Mouse (Mus musculus) MEL (cell line): ENCODE measurements around the gene Cyp2j8. TPM values are rescaled to one million over a fixed set of nuclear protein-coding genes. Genes with fewer than 3 reads are reported as not detected.

Source experiments
- DNase-seq: peaks from one replicate; pipeline ENCODE4 v3.0.0; 2011; ENCODE audit warnings: low read depth, low spot score
- H3K27ac ChIP-seq: 2 replicates; pipeline ENCODE4 v1.5.1; 2012; ENCODE audit warnings: low read depth, mild to moderate bottlenecking, control low read depth, low read length, moderate library complexity; ENCODE audit not compliant: control insufficient read depth
- H3K27me3 ChIP-seq, 2 experiments: fragments of 150-350 bp in 1 of 2; sonication (generic) in 1 of 2; 2 replicates each; pipeline ENCODE4 v1.6.1; 2012; ENCODE audit warnings: low read length in 2 of 2, mild to moderate bottlenecking in 2 of 2, improper control_type of control experiment in 1 of 2, moderate library complexity in 1 of 2; ENCODE audit not compliant: insufficient read depth in 2 of 2, control insufficient read depth in 1 of 2
- H3K36me3 ChIP-seq, 2 experiments: 2 replicates each; pipeline ENCODE4 v1.6.1; 2012 to 2014; ENCODE audit warnings: low read length in 2 of 2, improper control_type of control experiment in 1 of 2, inconsistent platforms in 1 of 2, mild to moderate bottlenecking in 1 of 2; ENCODE audit not compliant: insufficient read depth in 2 of 2, control insufficient read depth in 1 of 2
- H3K4me1 ChIP-seq, 2 experiments: fragments of 150-350 bp in 1 of 2; sonication (generic) in 1 of 2; 2 replicates each; pipeline ENCODE4 v1.6.1; 2012; ENCODE audit warnings: low read length in 2 of 2, improper control_type of control experiment in 1 of 2, mild to moderate bottlenecking in 1 of 2; ENCODE audit not compliant: insufficient read depth in 2 of 2, control insufficient read depth in 1 of 2
- H3K4me3 ChIP-seq, 2 experiments: fragments of 150-350 bp in 1 of 2; sonication (generic) in 1 of 2; 2 replicates each; pipeline ENCODE4 v1.5.1; 2012; ENCODE audit warnings: low read depth in 2 of 2, low read length in 2 of 2, mild to moderate bottlenecking in 2 of 2, moderate library complexity in 2 of 2, control low read depth in 1 of 2, improper control_type of control experiment in 1 of 2; ENCODE audit not compliant: control insufficient read depth in 1 of 2, insufficient read depth in 1 of 2
- H3K79me2 ChIP-seq: 2 replicates; pipeline ENCODE4 v1.6.1; 2012; ENCODE audit warnings: mild to moderate bottlenecking, low read length, moderate library complexity; ENCODE audit not compliant: control insufficient read depth, poor library complexity, insufficient read depth
- H3K9ac ChIP-seq: 2 replicates; pipeline ENCODE4 v1.6.1; 2012; ENCODE audit warnings: low read depth, mild to moderate bottlenecking, control low read depth, low read length, moderate library complexity; ENCODE audit not compliant: control insufficient read depth, poor library complexity, severe bottlenecking
- H3K9me3 ChIP-seq: fragments of 150-350 bp; sonication (generic); replicated peaks from 2 replicates; pipeline ENCODE4 v1.6.1; 2012; ENCODE audit warnings: mild to moderate bottlenecking, low read length, improper control_type of control experiment, moderate library complexity; ENCODE audit not compliant: insufficient read depth
- BHLHE40 ChIP-seq: IDR thresholded peaks from 2 replicates; pipeline ENCODE4 v1.6.1; 2012; ENCODE audit warnings: low read depth, mild to moderate bottlenecking, inconsistent platforms, low read length, improper control_type of control experiment, borderline replicate concordance
- CHD1 ChIP-seq: IDR thresholded peaks from 2 replicates; pipeline ENCODE4 v1.6.1; 2012; ENCODE audit warnings: low read depth, mild to moderate bottlenecking, inconsistent platforms, low read length, improper control_type of control experiment
- CHD2 ChIP-seq: IDR thresholded peaks from 2 replicates; pipeline ENCODE4 v1.6.1; 2011; ENCODE audit warnings: low read length, improper control_type of control experiment
- CTCF ChIP-seq, 3 experiments: IDR thresholded peaks in 2 of 3; conservative IDR thresholded peaks in 1 of 3; 2 replicates each; pipeline ENCODE4 v1.5.1; 2011 to 2012; ENCODE audit warnings: low read length in 3 of 3, low read depth in 2 of 3, mild to moderate bottlenecking in 2 of 3, improper control_type of control experiment in 1 of 3, inconsistent platforms in 1 of 3, mixed read lengths in 1 of 3, moderate library complexity in 1 of 3; ENCODE audit not compliant: control insufficient read depth in 1 of 3, insufficient read depth in 1 of 3, poor library complexity in 1 of 3, severe bottlenecking in 1 of 3
- EP300 ChIP-seq, 2 experiments: IDR thresholded peaks; 2 replicates each; pipeline ENCODE4 v1.6.1; 2011; ENCODE audit warnings: improper control_type of control experiment in 2 of 2, low read length in 2 of 2, low read depth in 1 of 2, mild to moderate bottlenecking in 1 of 2
- HCFC1 ChIP-seq: IDR thresholded peaks from 2 replicates; pipeline ENCODE4 v1.6.1; 2012; ENCODE audit warnings: low read depth, mild to moderate bottlenecking, inconsistent platforms, low read length, improper control_type of control experiment, moderate library complexity
- JUND ChIP-seq: IDR thresholded peaks from 2 replicates; pipeline ENCODE4 v1.6.1; 2011; ENCODE audit warnings: low read depth, mild to moderate bottlenecking, improper control_type of control experiment, low read length
- MXI1 ChIP-seq: IDR thresholded peaks from 2 replicates; pipeline ENCODE4 v1.6.1; 2011; ENCODE audit warnings: mild to moderate bottlenecking, low read depth, low read length, improper control_type of control experiment
- MYB ChIP-seq: IDR thresholded peaks from 2 replicates; pipeline ENCODE4 v1.6.1; 2011; ENCODE audit warnings: mild to moderate bottlenecking, low read depth, low read length, improper control_type of control experiment
- NELFE ChIP-seq: IDR thresholded peaks from 2 replicates; pipeline ENCODE4 v1.6.1; 2011; ENCODE audit warnings: low read depth, low read length, improper control_type of control experiment
- NRF1 ChIP-seq: IDR thresholded peaks from 2 replicates; pipeline ENCODE4 v1.6.1; 2014; ENCODE audit warnings: low read depth, mild to moderate bottlenecking, inconsistent platforms, low read length, improper control_type of control experiment, moderate library complexity; ENCODE audit not compliant: poor library complexity, insufficient read depth, severe bottlenecking
- POLR2AphosphoS2 ChIP-seq: IDR thresholded peaks from 2 replicates; pipeline ENCODE4 v1.6.1; 2011; ENCODE audit warnings: low read length, improper control_type of control experiment
- POLR2AphosphoS5 ChIP-seq: IDR thresholded peaks from 2 replicates; pipeline ENCODE4 v1.6.1; 2012; ENCODE audit warnings: low read depth, borderline replicate concordance, mild to moderate bottlenecking, inconsistent platforms, low read length, moderate library complexity, mixed read lengths
- RAD21 ChIP-seq: IDR thresholded peaks from 2 replicates; pipeline ENCODE4 v1.6.1; 2011; ENCODE audit warnings: mild to moderate bottlenecking, low read depth, low read length, improper control_type of control experiment
- SIN3A ChIP-seq: IDR thresholded peaks from 2 replicates; pipeline ENCODE4 v1.6.1; 2012; ENCODE audit warnings: low read length, improper control_type of control experiment, inconsistent platforms
- SMC3 ChIP-seq: IDR thresholded peaks from 2 replicates; pipeline ENCODE4 v1.6.1; 2011; ENCODE audit warnings: low read depth, low read length, improper control_type of control experiment
- TAL1 ChIP-seq: IDR thresholded peaks from 2 replicates; pipeline ENCODE4 v1.6.1; 2012; ENCODE audit warnings: mild to moderate bottlenecking, inconsistent platforms, low read length, moderate library complexity, mixed read lengths
- TCF12 ChIP-seq: IDR thresholded peaks from 2 replicates; pipeline ENCODE4 v1.6.1; 2014; ENCODE audit warnings: low read depth, mild to moderate bottlenecking, inconsistent platforms, low read length, improper control_type of control experiment, moderate library complexity
- UBTF ChIP-seq: IDR thresholded peaks from 2 replicates; pipeline ENCODE4 v1.6.1; 2012; ENCODE audit warnings: low read depth, mild to moderate bottlenecking, inconsistent platforms, low read length, improper control_type of control experiment, moderate library complexity, borderline replicate concordance; ENCODE audit not compliant: insufficient read depth
- USF1 ChIP-seq: IDR thresholded peaks from 2 replicates; pipeline ENCODE4 v1.6.1; 2014; ENCODE audit warnings: low read depth, mild to moderate bottlenecking, inconsistent platforms, low read length, improper control_type of control experiment, moderate library complexity
- ZC3H11A ChIP-seq: IDR thresholded peaks from 2 replicates; pipeline ENCODE4 v1.6.1; 2012; ENCODE audit warnings: low read depth, mild to moderate bottlenecking, inconsistent platforms, low read length, improper control_type of control experiment
- ZKSCAN1 ChIP-seq: IDR thresholded peaks from 2 replicates; pipeline ENCODE4 v1.6.1; 2012; ENCODE audit warnings: low read depth, mild to moderate bottlenecking, inconsistent platforms, low read length, improper control_type of control experiment, moderate library complexity
- ZMIZ1 ChIP-seq: IDR thresholded peaks from 2 replicates; pipeline ENCODE4 v1.6.1; 2012; ENCODE audit warnings: low read depth, mild to moderate bottlenecking, inconsistent platforms, low read length, improper control_type of control experiment, moderate library complexity
- polyA plus RNA-seq, 2 experiments: library from polyadenylated mRNA; stranded (reverse) in 1 of 2; unstranded in 1 of 2; fragments of >175 nt in 1 of 2; fragments of >200 nt in 1 of 2; gene quantifications; 2 replicates each; pipeline versions ENCODE4 v1.2.1 to v1.2.4; 2012; ENCODE audit warnings: low replicate concordance in 2 of 2, low read depth in 1 of 2; ENCODE audit not compliant: insufficient read length in 2 of 2, insufficient read depth in 1 of 2, missing spikeins in 1 of 2
- total RNA-seq: library from RNA; depleted of rRNA; stranded (reverse); fragments of 300-350 nt; gene quantifications from 2 replicates; pipeline ENCODE4 v1.2.3, GENCODE M21; 2012

The Cyp2j8 gene
- total and polyA plus RNA-seq, 3 experiments: not detected

- H3K27me3 ChIP-seq: no peaks in the 10 kb centered on the region
- TF ChIP-seq SIN3A (no peak), MXI1 (no peak), UBTF (no peak), POLR2AphosphoS2 (no peak)
- no peaks in the 10 kb centered on the region for H3K4me1 ChIP-seq
- H3K9me3 ChIP-seq: no peaks in the 10 kb centered on the region
- no peaks in the 10 kb centered on the region for H3K36me3 ChIP-seq
- H3K27ac ChIP-seq: no peak overlapping the region
- no peak overlapping the region for H3K4me3 ChIP-seq
- no peaks in the 10 kb centered on the region for H3K79me2 ChIP-seq
- DNase-seq: no peak
- H3K9ac ChIP-seq: no peak overlapping the region
Measured at GRCm38 (mm10) chr4:96551619-96552018, 44.4 kb upstream of the Cyp2j8 start.

DNA sequence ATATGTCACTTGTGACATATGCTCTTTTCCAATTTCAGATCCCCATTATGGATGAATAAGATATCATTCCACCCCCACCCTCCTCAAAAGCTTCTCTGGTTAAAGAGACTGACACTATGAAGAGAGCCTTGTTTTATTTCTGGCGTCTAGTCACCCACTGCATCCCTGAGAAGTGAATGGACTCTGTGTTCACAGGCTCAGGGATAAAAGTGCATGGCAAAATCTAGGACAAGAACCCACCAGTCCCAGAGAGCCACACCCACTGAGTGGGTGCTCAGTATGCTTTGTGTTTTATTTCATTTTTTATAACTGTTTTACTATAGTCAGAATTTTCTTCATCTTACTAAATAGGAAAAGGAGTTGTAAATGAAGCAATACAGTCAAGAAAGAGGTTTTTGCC, 38.8 kb upstream of the Cyp2j8 start:
- TF ChIP-seq MYB (no peak), CTCF (IDR thresholded peaks at IDR 0.05 in 2 of 3, conservative IDR thresholded peaks at IDR 0.05 in 1 of 3; ENCODE audit: control insufficient read depth in 1 of 3, insufficient read depth in 1 of 3, low read depth in 2 of 3, low read length in 3 of 3, poor library complexity in 1 of 3, severe bottlenecking in 1 of 3) (no peak), UBTF (no peak), USF1 (no peak), CHD2 (no peak)
- TF ChIP-seq, all 39 proteins: peak for 0
- H3K4me3 ChIP-seq: no peak overlapping the region
- no peak for DNase-seq
- no peaks in the 10 kb centered on the region for H3K9me3 ChIP-seq
- no peaks in the 10 kb centered on the region for H3K4me1 ChIP-seq
- H3K36me3 ChIP-seq: no peaks in the 10 kb centered on the region
- no peaks in the 10 kb centered on the region for H3K79me2 ChIP-seq
- H3K9ac ChIP-seq: no peak overlapping the region
- no peaks in the 10 kb centered on the region for H3K27me3 ChIP-seq
- no peak overlapping the region for H3K27ac ChIP-seq

DNA sequence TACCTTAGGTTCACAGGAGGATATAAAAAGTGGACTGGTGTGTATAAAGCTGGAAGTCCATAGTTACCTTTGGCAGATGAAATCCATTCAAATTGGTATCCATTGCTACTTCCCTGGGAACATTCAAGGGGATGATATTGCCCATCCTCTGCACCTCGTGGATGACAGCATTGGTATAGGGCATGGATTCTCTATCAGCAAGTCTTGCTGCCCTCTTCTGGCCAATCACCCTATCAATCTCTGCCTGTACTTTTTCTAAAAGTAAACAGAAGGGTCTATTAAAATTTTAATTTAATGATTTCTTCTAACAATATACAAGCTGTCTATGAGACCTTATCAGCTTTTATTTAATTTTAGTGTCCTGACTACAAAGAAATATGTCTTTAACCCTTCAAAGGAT, 18.6 kb upstream of the Cyp2j8 start:
- no peak overlapping the region for H3K27ac ChIP-seq
- no peaks in the 10 kb centered on the region for H3K4me1 ChIP-seq
- no peak overlapping the region for H3K4me3 ChIP-seq
- no peaks in the 10 kb centered on the region for H3K27me3 ChIP-seq
- no peaks in the 10 kb centered on the region for H3K36me3 ChIP-seq
- H3K9ac ChIP-seq: no peak overlapping the region
- no peaks in the 10 kb centered on the region for H3K9me3 ChIP-seq
- no peak for TF ChIP-seq CHD2
- TF ChIP-seq NRF1: no peak
- TF ChIP-seq POLR2AphosphoS5: no peak
- no peak for TF ChIP-seq EP300 (IDR thresholded peaks at IDR 0.05; ENCODE audit: low read depth in 1 of 2, low read length in 2 of 2)
- no peak for TF ChIP-seq NELFE
- TF ChIP-seq TAL1: no peak
- TF ChIP-seq ZMIZ1: no peak
- no peak for TF ChIP-seq BHLHE40
- no peak for TF ChIP-seq USF1
- TF ChIP-seq RAD21: no peak
- no peak for TF ChIP-seq JUND
- no peak for TF ChIP-seq UBTF
- no peak for TF ChIP-seq MXI1
- TF ChIP-seq ZKSCAN1: no peak
- TF ChIP-seq CHD1: no peak
- no peak for TF ChIP-seq HCFC1
- no peak for TF ChIP-seq ZC3H11A
- no peak for TF ChIP-seq TCF12
- TF ChIP-seq SMC3: no peak
- TF ChIP-seq MYB: no peak
- H3K79me2 ChIP-seq: no peaks in the 10 kb centered on the region
- DNase-seq: no peak
